Mouse (Mus musculus): ENCODE data around the gene Mogat1. TPM values are rescaled to one million over a fixed set of nuclear protein-coding genes. Genes with fewer than 3 reads are reported as not detected.

Mogat1 gene
- polyA plus RNA-seq, 1 experiment from 2014 or later = not detected

Other genes starting within 250 kb of the Mogat1 start
- 2.0 and 2.3 TPM in 2 replicates for gene Sgpp2, start 200.6 kb upstream of the Mogat1 start, polyA plus RNA-seq (2015; fragmentation: Nextera tagmentation; extraction: Ambion mirVana)
- gene Farsb, start 22.1 kb upstream of the Mogat1 start, polyA plus RNA-seq (2015; fragmentation: Nextera tagmentation; extraction: Ambion mirVana) = 156 and 159 TPM in 2 replicates
- gene BC035947, start 1.2 kb downstream of the Mogat1 start, polyA plus RNA-seq (2015; fragmentation: Nextera tagmentation; extraction: Ambion mirVana) = 0.53 and 0.84 TPM in 2 replicates
- 70.2 and 94.7 TPM in 2 replicates for gene Acsl3, start 146.8 kb downstream of the Mogat1 start, polyA plus RNA-seq (2015; fragmentation: Nextera tagmentation; extraction: Ambion mirVana)
- gene Utp14b, start 147.0 kb downstream of the Mogat1 start, polyA plus RNA-seq (2015; fragmentation: Nextera tagmentation; extraction: Ambion mirVana) = 2.0 and 2.2 TPM in 2 replicates